Mouse (Mus musculus) right cerebral cortex, postnatal 36 days (tissue): ENCODE results near the gene Ssr1.

Source experiments
- DNase-seq, 2 experiments: peaks; one replicate each; pipeline ENCODE4 v3.0.0; 2022; ENCODE audit warnings: low spot score in 2 of 2, mixed read lengths in 1 of 2

The Ssr1 gene

GRCm38 (mm10) chr13:37946734-37947133 is 47.3 kb downstream of the Ssr1 start:
- peak; percentile 66 to 75 for DNase-seq

GRCm38 (mm10) chr13:37945392-37945791 is 48.6 kb downstream of the Ssr1 start:
- no peak for DNase-seq

GRCm38 (mm10) chr13:37944306-37944705 is 49.7 kb downstream of the Ssr1 start:
- no peak for DNase-seq

GRCm38 (mm10) chr13:37943466-37943865 is 50.6 kb downstream of the Ssr1 start:
- DNase-seq = no peak

GRCm38 (mm10) chr13:37942887-37943331 is 51.1 kb downstream of the Ssr1 start:
- DNase-seq = no peak

- DNase-seq = no peak
These were observed 51.8 kb downstream of the Ssr1 start for GRCm38 (mm10) chr13:37941950-37942886.

- DNase-seq = no peak
These were observed 52.8 kb downstream of the Ssr1 start for GRCm38 (mm10) chr13:37941138-37941645.

- no peak for DNase-seq
These were observed 53.4 kb downstream of the Ssr1 start for GRCm38 (mm10) chr13:37940649-37941048.

GRCm38 (mm10) chr13:37940167-37940566 is 53.9 kb downstream of the Ssr1 start:
- no peak for DNase-seq

GRCm38 (mm10) chr13:37936351-37936750 is 57.7 kb downstream of the Ssr1 start:
- no peak for DNase-seq

GRCm38 (mm10) chr13:37934920-37935319 is 59.1 kb downstream of the Ssr1 start:
- no peak for DNase-seq

- DNase-seq = no peak
These were observed 59.9 kb downstream of the Ssr1 start for GRCm38 (mm10) chr13:37934075-37934474.

- DNase-seq = no peak
These were observed 62.7 kb downstream of the Ssr1 start for GRCm38 (mm10) chr13:37931210-37931922.

GRCm38 (mm10) chr13:37930621-37931020 is 63.4 kb downstream of the Ssr1 start:
- no peak for DNase-seq

GRCm38 (mm10) chr13:37930091-37930490 is 63.9 kb downstream of the Ssr1 start:
- DNase-seq = no peak

GRCm38 (mm10) chr13:37929532-37929931 is 64.5 kb downstream of the Ssr1 start:
- no peak for DNase-seq

- no peak for DNase-seq
These were observed 67.6 kb downstream of the Ssr1 start for GRCm38 (mm10) chr13:37926394-37926793.

GRCm38 (mm10) chr13:37924461-37924948 is 69.5 kb downstream of the Ssr1 start:
- no peak for DNase-seq

GRCm38 (mm10) chr13:37923643-37924460 is 70.2 kb downstream of the Ssr1 start:
- DNase-seq = no peak

- no peak for DNase-seq
These were observed 70.9 kb downstream of the Ssr1 start for GRCm38 (mm10) chr13:37923091-37923490.

GRCm38 (mm10) chr13:37920727-37921126 is 73.3 kb downstream of the Ssr1 start:
- no peak for DNase-seq
